12 mouse cellular contexts compared by ENCODE assay signal in genomic region chr7:126236794-126237192, GRCm38 (mm10). TPM values are rescaled to one million over a fixed set of nuclear protein-coding genes. Genes with fewer than 3 reads are reported as not detected.
DNase-seq lines count a peak whose midpoint lies in the region; ATAC-seq lines count a peak whose summit lies in the region.
"Had no signal": no experiment of that assay in that cellular context is flagged by ENCODE, and none has a peak within 500 bp of the region (broad histone marks: within the 10 kb centered on the region; RNA-seq: fewer than 3 reads in every experiment).

No protein-coding gene starts in this region.

- DNase-seq in embryonic facial prominence, embryonic 10.5 days (ENCODE audit: low spot score), result no peak
- peak; percentile 79 for DNase-seq in right cerebral cortex, adult 18-20 months
- no peak for DNase-seq in right cerebral cortex, postnatal 14 days
- DNase-seq in liver, embryonic 11.5 days (ENCODE audit: low spot score), result no peak
- peak; percentile 51 to 68 for DNase-seq in right cerebral cortex, postnatal 36 days (ENCODE audit: low spot score in 2 of 2)
- DNase-seq in kidney, postnatal 36 days, result no peak
- DNase-seq: kidney, adult 18-20 months had no signal

- 0 out of 2 replicates have a peak, but pooled peaks have one; percentile 15 for ATAC-seq in embryonic facial prominence, embryonic 15.5 days (ENCODE audit: insufficient number of reproducible peaks, low FRiP score, low TSS enrichment, low read depth)
- ATAC-seq in liver, embryonic 11.5 days (replicated peaks; ENCODE audit: low FRiP score), result peak; percentile 45; the same call in 1 of the 2 replicates
- no peak for ATAC-seq in heart, embryonic 11.5 days (replicated peaks; ENCODE audit: insufficient number of reproducible peaks, low FRiP score, low TSS enrichment)
- ATAC-seq: lung, postnatal 0 days had no signal

- no peaks in the 10 kb centered on the region for H3K27me3 ChIP-seq in embryonic facial prominence, embryonic 15.5 days
- no peaks in the 10 kb centered on the region; the same call in 1 of the 2 replicates for H3K27me3 ChIP-seq in embryonic facial prominence, embryonic 10.5 days (replicated peaks; ENCODE audit: low read depth, poor library complexity, severe bottlenecking)
- no peaks in the 10 kb centered on the region; the same call in 1 of the 2 replicates for H3K27me3 ChIP-seq in liver, embryonic 11.5 days (replicated peaks; ENCODE audit: control insufficient read depth, insufficient read depth, low read length)
- no peaks in the 10 kb centered on the region for H3K27me3 ChIP-seq in heart, embryonic 11.5 days (ENCODE audit: control insufficient read depth, insufficient read depth, low read length)
- H3K27me3 ChIP-seq: heart, embryonic 12.5 days; hindbrain, embryonic 13.5 days had no signal

- H3K9ac ChIP-seq in embryonic facial prominence, embryonic 15.5 days, result no peak overlapping the region
- no peak overlapping the region for H3K9ac ChIP-seq in liver, embryonic 11.5 days (ENCODE audit: low read depth, low read length)
- H3K9ac ChIP-seq in heart, embryonic 11.5 days (ENCODE audit: low read depth, low read length), result no peak overlapping the region
- H3K9ac ChIP-seq: heart, embryonic 12.5 days; hindbrain, embryonic 13.5 days had no signal

- H3K27ac ChIP-seq in embryonic facial prominence, embryonic 15.5 days (replicated peaks), result no peak overlapping the region
- no peak overlapping the region for H3K27ac ChIP-seq in embryonic facial prominence, embryonic 10.5 days (replicated peaks)
- no peak overlapping the region for H3K27ac ChIP-seq in liver, embryonic 11.5 days (ENCODE audit: low read depth, low read length)
- H3K27ac ChIP-seq in heart, embryonic 11.5 days (ENCODE audit: low read depth, low read length), result no peak overlapping the region
- H3K27ac ChIP-seq: hindbrain, embryonic 13.5 days had no signal

- no peaks in the 10 kb centered on the region for H3K9me3 ChIP-seq in embryonic facial prominence, embryonic 15.5 days (replicated peaks)
- H3K9me3 ChIP-seq in embryonic facial prominence, embryonic 10.5 days, result no peaks in the 10 kb centered on the region
- no peaks in the 10 kb centered on the region for H3K9me3 ChIP-seq in liver, embryonic 11.5 days (ENCODE audit: control insufficient read depth, low read length)
- no peaks in the 10 kb centered on the region for H3K9me3 ChIP-seq in heart, embryonic 11.5 days (replicated peaks; ENCODE audit: control insufficient read depth, low read length)
- H3K9me3 ChIP-seq: heart, embryonic 12.5 days; hindbrain, embryonic 13.5 days had no signal

- H3K4me1 ChIP-seq in embryonic facial prominence, embryonic 15.5 days, result no peaks in the 10 kb centered on the region
- H3K4me1 ChIP-seq in embryonic facial prominence, embryonic 10.5 days, result 0 out of 2 replicates have a peak, but pooled peaks cover 3% of the 10 kb centered on the region
- H3K4me1 ChIP-seq in liver, embryonic 11.5 days (replicated peaks; ENCODE audit: control insufficient read depth, insufficient read depth, low read length), result peaks cover 8% of the 10 kb centered on the region; the same call in 1 of the 2 replicates
- H3K4me1 ChIP-seq in heart, embryonic 11.5 days (ENCODE audit: control insufficient read depth, insufficient read depth, low read length), result 0 out of 2 replicates have a peak, but pooled peaks cover 3% of the 10 kb centered on the region
- H3K4me1 ChIP-seq: heart, embryonic 12.5 days; hindbrain, embryonic 13.5 days had no signal

- H3K36me3 ChIP-seq in embryonic facial prominence, embryonic 15.5 days, result no peaks in the 10 kb centered on the region
- H3K36me3 ChIP-seq in embryonic facial prominence, embryonic 10.5 days (replicated peaks), result no peaks in the 10 kb centered on the region
- H3K36me3 ChIP-seq in liver, embryonic 11.5 days (ENCODE audit: control insufficient read depth, insufficient read depth, low read length), result no peaks in the 10 kb centered on the region
- no peaks in the 10 kb centered on the region for H3K36me3 ChIP-seq in heart, embryonic 11.5 days (ENCODE audit: control insufficient read depth, insufficient read depth, low read length)
- H3K36me3 ChIP-seq: heart, embryonic 12.5 days; hindbrain, embryonic 13.5 days had no signal

- no peak overlapping the region for H3K4me3 ChIP-seq in embryonic facial prominence, embryonic 15.5 days (replicated peaks)
- no peak overlapping the region for H3K4me3 ChIP-seq in embryonic facial prominence, embryonic 10.5 days
- H3K4me3 ChIP-seq in liver, embryonic 11.5 days (ENCODE audit: low read depth, low read length), result no peak overlapping the region
- H3K4me3 ChIP-seq in heart, embryonic 11.5 days (ENCODE audit: low read depth, low read length), result no peak overlapping the region
- H3K4me3 ChIP-seq: heart, embryonic 12.5 days; hindbrain, embryonic 13.5 days had no signal

- 62% methylated on average over 5 of the region's 5 CpGs for WGBS in embryonic facial prominence, embryonic 15.5 days
- WGBS in embryonic facial prominence, embryonic 10.5 days, result 79% methylated on average over 5 of the region's 5 CpGs
- WGBS in liver, embryonic 11.5 days, result 40% methylated on average over 5 of the region's 5 CpGs
- 55% methylated on average over 5 of the region's 5 CpGs for WGBS in heart, embryonic 11.5 days (ENCODE audit: insufficient replicate concordance)

- H3K4me2 ChIP-seq in embryonic facial prominence, embryonic 15.5 days (replicated peaks), result no peak overlapping the region
- no peak overlapping the region for H3K4me2 ChIP-seq in liver, embryonic 11.5 days
- H3K4me2 ChIP-seq in heart, embryonic 11.5 days, result no peak overlapping the region
- H3K4me2 ChIP-seq: heart, embryonic 12.5 days; hindbrain, embryonic 13.5 days had no signal

RNA-seq across cellular contexts. Expression of gene Sbk1, which starts 35.6 kb away (rescaled TPM):
- 36.0 and 40.1 TPM in 2 replicates for polyA plus RNA-seq in embryonic facial prominence, embryonic 15.5 days (2015; fragmentation: Nextera tagmentation; extraction: Ambion mirVana)
- polyA plus RNA-seq in embryonic facial prominence, embryonic 10.5 days (2016; fragmentation: Nextera tagmentation; extraction: Ambion mirVana), result 91.0 and 102 TPM in 2 replicates
- polyA plus RNA-seq in liver, embryonic 11.5 days (2014; fragmentation: Nextera tagmentation; extraction: Ambion mirVana), result 13.6 and 14.2 TPM in 2 replicates
- 16.7 and 17.6 TPM in 2 replicates for polyA plus RNA-seq in heart, embryonic 11.5 days (2014; fragmentation: Nextera tagmentation; extraction: Ambion mirVana)

RNA-seq across cellular contexts. Expression of gene Xpo6, which starts 36.5 kb away (rescaled TPM):
- 51.5 and 52.1 TPM in 2 replicates for polyA plus RNA-seq in embryonic facial prominence, embryonic 15.5 days (2015; fragmentation: Nextera tagmentation; extraction: Ambion mirVana)
- polyA plus RNA-seq in embryonic facial prominence, embryonic 10.5 days (2016; fragmentation: Nextera tagmentation; extraction: Ambion mirVana), result 70.2 and 74.3 TPM in 2 replicates
- 58.7 and 59.7 TPM in 2 replicates for polyA plus RNA-seq in liver, embryonic 11.5 days (2014; fragmentation: Nextera tagmentation; extraction: Ambion mirVana)
- polyA plus RNA-seq in heart, embryonic 11.5 days (2014; fragmentation: Nextera tagmentation; extraction: Ambion mirVana), result 39.9 and 44.3 TPM in 2 replicates

Comparison
In these comparisons a context has a peak if more than half of its experiments do, and no peak if none do; other contexts are left out.
1. DNase-seq: peak in right cerebral cortex, adult 18-20 months (single experiment) and right cerebral cortex, postnatal 36 days (2 of 2); none in embryonic facial prominence, embryonic 10.5 days (single experiment), right cerebral cortex, postnatal 14 days (single experiment), liver, embryonic 11.5 days (single experiment) and kidney, postnatal 36 days (0 of 2).